Mouse (Mus musculus) embryo, embryonic 10.5 days (tissue): ENCODE results near the gene M6pr.

ENCODE experiments used
- DNase-seq: peaks from one replicate; pipeline ENCODE4 v3.0.0-alpha.2; 2015; ENCODE audit warnings: low spot score

M6pr gene

GRCm38 (mm10) chr6:122298223-122298609 is 10.3 kb upstream of the M6pr start:
- no peak for DNase-seq

DNA sequence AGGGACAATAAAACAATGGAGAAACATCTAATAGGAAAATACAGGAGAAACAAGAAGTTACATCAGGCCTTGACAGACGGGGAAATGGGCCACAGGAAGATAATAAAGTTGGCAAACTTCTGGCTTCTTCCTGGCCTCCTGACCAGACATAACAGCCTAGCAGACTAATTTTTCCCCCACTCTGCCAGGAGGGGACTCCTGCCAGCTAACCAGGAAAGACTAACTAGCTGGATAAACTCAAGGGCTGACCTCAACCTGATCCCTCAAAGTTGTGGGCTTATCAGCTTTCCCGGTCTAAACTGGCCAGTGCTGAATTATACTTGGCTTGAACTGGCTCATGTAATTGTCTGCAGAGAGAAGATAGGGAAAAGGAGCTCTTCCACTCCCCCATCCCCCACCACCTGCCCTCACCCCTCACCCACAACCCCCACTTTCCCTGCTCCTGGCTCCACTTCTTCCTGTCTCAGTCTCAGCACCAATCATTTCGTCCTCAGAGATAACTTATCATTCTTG is 8.8 kb upstream of the M6pr start:
- no peak for DNase-seq

- DNase-seq, result no peak
These were observed 6.4 kb upstream of the M6pr start for GRCm38 (mm10) chr6:122302121-122302520.

GRCm38 (mm10) chr6:122302661-122303060 is 5.9 kb upstream of the M6pr start:
- no peak for DNase-seq

- no peak for DNase-seq
These were observed 5.0 kb upstream of the M6pr start for GRCm38 (mm10) chr6:122303526-122303925.

DNA sequence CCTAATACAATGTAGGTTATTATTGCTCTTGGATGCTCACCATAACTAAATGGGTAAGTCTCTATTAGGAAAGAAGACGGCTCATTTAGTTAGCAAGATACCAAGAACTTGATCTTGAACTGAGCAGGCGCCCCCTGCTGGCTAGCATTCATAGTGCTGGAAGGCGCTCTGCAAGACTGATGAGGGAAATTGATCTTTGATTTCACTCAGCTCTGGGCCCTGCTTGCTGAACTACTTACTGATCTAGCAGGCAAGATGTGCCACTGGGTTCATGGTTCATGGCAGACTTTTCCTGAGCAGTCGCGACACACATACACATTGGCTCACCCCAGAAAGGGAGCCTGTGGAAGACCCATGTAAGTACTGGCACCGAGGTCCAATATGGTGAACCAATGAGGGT is 4.2 kb upstream of the M6pr start:
- DNase-seq, result peak; percentile 85

GRCm38 (mm10) chr6:122304790-122305555 is 3.5 kb upstream of the M6pr start:
- no peak for DNase-seq

DNA sequence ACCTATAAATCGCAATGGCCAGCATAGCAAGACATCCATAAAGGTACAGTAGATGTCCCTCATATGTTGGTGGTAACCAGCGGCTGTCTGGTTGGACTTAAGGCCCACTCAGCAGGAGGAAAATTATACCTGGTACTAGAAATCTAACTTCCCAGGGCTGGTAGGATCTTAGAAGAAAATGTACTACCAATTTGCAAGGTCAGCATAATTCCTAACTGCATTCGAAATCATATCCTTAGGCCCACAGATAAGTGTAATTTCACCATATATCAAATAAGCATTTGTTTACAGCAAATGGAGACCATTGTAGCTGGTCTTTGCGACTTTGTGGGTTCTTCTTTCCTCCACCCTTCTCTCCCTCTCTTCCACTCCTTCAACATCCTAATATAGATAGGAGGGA is 1.8 kb upstream of the M6pr start:
- DNase-seq, result no peak

GRCm38 (mm10) chr6:122308136-122308504 is 400 bp upstream of the M6pr start:
- DNase-seq, result peak; percentile 23

GRCm38 (mm10) chr6:122309446-122309960 is 983 bp downstream of the M6pr start:
- DNase-seq, result no peak

GRCm38 (mm10) chr6:122310187-122310820 is 1.8 kb downstream of the M6pr start:
- no peak for DNase-seq

DNA sequence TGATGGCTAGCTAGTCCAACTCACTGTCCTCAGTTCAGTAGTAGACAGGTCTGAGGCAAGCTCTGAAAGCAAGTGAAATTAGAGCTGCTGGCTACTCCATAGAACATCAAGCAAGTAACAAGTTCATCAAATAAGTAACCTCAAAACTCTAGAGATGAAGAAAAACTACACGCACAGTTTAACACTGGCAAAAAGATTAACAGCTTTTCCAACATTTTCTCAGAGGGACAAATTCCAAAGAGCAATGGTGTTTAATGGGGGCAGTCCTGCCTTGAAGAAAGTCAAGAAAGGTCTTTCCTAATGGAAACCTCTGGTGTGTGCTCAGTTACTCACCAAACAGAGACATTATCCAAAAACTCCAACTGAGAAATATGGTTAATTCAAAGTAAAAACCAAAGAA is 10.2 kb downstream of the M6pr start:
- no peak for DNase-seq

GRCm38 (mm10) chr6:122325361-122325975 is 16.9 kb downstream of the M6pr start:
- DNase-seq, result no peak

DNA sequence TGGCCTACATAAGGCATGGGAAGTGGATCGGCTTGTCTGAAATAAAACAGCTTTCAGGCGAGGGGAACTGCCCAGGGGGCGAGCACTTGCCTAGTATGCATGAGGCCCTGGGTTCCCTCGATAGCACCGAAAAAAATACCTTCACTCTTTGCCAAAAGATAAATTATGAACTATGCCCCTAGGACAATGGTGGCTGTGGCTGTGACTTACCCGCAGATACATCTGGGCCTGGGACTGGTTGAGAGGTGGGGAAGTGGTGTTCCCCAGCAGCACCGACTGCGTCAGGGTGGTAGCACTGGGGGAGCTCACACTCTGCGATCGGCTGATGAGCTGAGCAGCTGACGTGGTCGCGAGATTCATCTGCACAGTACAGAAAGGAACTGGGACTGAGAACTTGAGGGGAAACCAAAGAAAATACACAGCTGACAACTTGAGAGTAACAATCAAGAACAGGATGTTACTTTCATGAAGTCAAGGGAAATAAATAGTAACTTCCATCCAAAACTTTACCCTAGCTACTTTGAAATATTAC is 24.6 kb downstream of the M6pr start:
- no peak for DNase-seq

- no peak for DNase-seq
These were observed 26.3 kb downstream of the M6pr start for GRCm38 (mm10) chr6:122334786-122335340.

- no peak for DNase-seq
These were observed 29.0 kb downstream of the M6pr start for GRCm38 (mm10) chr6:122337546-122337945.

DNA sequence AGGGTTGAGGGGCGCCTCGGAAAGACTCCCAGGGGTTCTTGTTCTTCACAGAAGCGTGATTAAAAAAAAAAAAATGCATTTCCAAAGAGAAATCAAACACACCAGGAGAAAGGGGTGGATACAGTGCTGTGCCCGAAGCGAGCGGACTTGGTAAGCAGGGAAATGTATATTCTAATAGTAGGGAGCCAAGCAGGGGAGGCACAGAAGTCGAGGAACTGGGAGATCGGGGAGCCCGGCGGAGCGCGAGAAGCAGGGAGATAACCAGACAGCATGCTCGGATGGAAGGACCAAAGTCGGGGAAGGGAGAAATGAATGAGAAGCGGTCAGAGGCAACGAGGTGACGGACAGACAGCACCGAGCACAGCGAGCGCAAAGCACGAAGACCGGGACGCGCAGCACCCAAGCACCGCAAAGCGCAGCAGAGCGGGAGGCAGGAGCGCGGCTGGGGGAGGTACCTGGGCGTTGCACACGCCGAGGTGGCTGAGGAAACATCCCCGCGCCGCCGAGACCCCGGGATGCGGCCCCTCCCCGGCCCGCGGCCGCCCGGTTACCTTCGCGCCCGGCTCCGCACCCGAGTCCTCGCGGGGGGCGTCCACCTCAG is 30.6 kb downstream of the M6pr start:
- DNase-seq, result peak; percentile 75

DNA sequence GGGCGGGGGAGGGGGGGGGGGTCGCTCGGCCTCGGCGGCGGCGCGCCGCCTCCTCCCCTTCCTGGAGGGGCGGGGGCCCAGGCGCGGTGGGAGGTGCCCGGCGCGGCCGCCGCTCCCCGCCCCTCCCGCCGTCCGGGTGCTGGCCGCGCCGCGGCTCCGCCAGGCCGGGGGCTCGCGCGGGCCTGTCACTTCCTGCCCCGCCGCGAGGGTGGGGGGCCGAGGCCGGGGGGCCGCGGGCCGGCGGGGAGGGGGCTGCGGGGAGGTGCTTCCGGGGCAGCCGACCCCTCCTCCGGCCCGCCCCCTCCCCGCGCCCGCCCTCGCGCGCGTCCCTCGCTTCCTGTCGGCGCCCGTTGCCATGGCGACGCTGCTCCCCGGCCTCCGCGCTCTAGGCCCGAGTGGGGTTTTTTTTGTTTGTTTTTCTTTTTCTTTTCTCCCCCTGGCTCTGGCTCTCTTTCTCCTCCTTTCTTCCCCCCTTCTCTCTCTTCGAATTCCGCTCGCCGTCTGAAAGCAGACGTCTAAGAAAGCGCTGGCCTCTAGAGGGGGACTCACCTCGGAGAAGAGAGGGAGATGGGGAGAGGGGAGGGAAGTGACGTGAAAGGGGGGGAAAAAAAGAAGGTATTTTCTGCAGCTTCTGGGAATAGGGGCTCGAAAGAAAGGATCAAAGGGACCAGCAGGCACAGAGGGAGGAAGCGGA is 31.3 kb downstream of the M6pr start:
- peak; percentile 88 for DNase-seq

DNA sequence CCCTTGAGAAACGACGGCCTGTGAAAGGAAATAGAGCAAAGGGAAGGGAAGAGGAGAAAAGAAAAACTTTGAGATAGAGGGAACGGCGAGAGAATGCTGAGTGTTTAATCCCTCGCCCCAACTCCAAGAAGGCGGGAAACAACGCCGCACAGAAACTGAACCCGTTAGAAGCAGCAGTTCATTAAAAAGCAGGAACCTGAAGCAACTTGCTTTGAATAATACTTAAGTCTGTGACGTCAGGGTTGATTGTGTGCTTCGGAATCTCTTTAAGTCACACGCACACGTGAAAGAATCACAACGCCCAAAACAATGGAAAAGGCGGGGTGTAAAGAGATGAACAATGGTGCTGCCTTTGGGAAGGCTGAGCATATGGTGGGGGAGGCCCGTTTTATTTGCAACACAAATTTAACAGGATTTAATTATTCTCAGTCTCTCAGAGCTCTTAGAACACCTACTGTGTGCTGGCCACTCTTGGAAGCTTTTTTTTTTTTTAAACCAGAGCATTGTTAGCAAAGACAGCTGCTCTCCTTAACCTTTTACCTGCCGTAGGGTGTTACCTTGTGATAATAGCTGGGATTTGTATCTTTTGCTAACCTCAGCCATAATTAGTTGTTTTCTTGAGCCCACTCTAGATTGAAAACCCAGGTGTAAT is 32.0 kb downstream of the M6pr start, which contains the start of gene Phc1:
Phc1 (minus strand) TSS at position 213 of the 652 bp plus-strand sequence.
- DNase-seq, result peak; percentile 86

- peak; percentile 25 for DNase-seq
These were observed 32.7 kb downstream of the M6pr start for GRCm38 (mm10) chr6:122341038-122341810.
